Mouse (Mus musculus) liver, adult 2 months (tissue): ENCODE measurements around the gene Ankrd50.

Experiments
- CTCF ChIP-seq: fragments of 200-500 bp; IDR thresholded peaks from 2 replicates; pipeline ENCODE4 v1.5.1; 2011; ENCODE audit warnings: low read depth, low read length, control low read depth
- POLR2A ChIP-seq: fragments of 200-500 bp; IDR thresholded peaks from 2 replicates; pipeline ENCODE4 v1.6.1; 2011; ENCODE audit warnings: low read length, control low read depth; ENCODE audit not compliant: insufficient read depth; ENCODE audit errors: extremely low read depth

- no peak for TF ChIP-seq POLR2A
- TF ChIP-seq CTCF, result no peak
These were observed 13.1 kb downstream of the Ankrd50 start for GRCm38 (mm10) chr3:38471516-38471915.
